Mouse (Mus musculus) urinary bladder, postnatal 10 days (tissue): ENCODE data around the gene Gm13040.
"Not testable (repeated sequence)": the region's sequence is repeated elsewhere in the genome, so short reads cannot be mapped to it uniquely, and the experiment has no call there.

Source experiments
- DNase-seq: peaks from one replicate; pipeline ENCODE4 v3.0.0; 2022; ENCODE audit warnings: low spot score

The Gm13040 gene

DNA sequence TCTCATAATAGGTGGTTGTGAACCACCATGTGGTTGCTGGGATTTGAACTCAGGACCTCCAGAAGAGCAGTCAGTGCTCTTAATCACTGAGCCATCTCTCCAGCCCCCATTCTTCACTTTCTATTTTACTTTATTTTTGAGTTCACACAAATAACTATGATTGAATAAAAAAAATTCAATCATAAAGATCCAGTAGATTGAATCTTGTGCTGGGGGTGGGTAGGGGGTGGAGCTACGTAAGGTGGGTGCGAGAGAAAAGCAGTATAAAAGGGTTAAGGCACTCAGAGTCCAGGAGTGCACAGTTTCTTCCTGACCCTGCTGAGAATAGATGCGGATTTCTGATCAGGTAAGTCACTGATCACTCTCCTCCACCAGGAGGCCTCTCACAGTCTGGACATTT is at the start of gene Gm13040:
TSS of gene Gm13040 (plus strand) at position 301 of the 400 bp plus-strand sequence.
- not testable (repeated sequence) for DNase-seq

DNA sequence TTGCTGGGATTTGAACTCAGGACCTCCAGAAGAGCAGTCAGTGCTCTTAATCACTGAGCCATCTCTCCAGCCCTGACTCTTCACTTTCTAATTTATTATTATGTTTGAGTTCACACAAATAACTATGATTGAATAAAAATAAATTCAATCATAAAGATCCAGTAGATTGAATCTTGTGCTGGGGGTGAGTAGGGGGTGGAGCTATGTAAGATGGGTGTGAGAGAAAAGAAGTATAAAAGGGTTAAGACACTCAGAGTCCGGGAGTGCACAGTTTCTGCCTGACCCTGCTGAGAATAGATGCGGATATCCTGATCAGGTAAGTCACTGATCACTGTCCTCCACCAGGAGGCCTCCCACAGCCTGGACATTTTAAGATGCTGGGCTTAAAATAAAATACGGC is 24.7 kb upstream of the Gm13040 start, which contains the start of gene Gm13043:
TSS of gene Gm13043 (plus strand) at position 301 of the 400 bp plus-strand sequence.
- no peak for DNase-seq

DNA sequence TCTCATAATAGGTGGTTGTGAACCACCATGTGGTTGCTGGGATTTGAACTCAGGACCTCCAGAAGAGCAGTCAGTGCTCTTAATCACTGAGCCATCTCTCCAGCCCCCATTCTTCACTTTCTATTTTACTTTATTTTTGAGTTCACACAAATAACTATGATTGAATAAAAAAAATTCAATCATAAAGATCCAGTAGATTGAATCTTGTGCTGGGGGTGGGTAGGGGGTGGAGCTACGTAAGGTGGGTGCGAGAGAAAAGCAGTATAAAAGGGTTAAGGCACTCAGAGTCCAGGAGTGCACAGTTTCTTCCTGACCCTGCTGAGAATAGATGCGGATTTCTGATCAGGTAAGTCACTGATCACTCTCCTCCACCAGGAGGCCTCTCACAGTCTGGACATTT is 15.6 kb downstream of the Gm13040 start, which contains the start of the genes BC080695 and Gm13057:
TSS of gene BC080695 (plus strand) at position 301 of the 400 bp plus-strand sequence.
TSS of gene Gm13057 (plus strand) at position 310 of the 400 bp plus-strand sequence.
- not testable (repeated sequence) for DNase-seq
